Mouse (Mus musculus) midbrain, embryonic 11.5 days (tissue): ENCODE data around the gene Kif17. TPM values are rescaled to one million over a fixed set of nuclear protein-coding genes. Genes with fewer than 3 reads are reported as not detected.
"Not testable (repeated sequence)": the region's sequence is repeated elsewhere in the genome, so short reads cannot be mapped to it uniquely, and the experiment has no call there.

Experiments used
- ATAC-seq: fragments of 200-750 bp; cut with Nextera tagmentation; 2 replicates; pipeline ENCODE4 v1.8.0; 2017; ENCODE audit warnings: moderate TSS enrichment, moderate library complexity; ENCODE audit not compliant: low FRiP score
- DNase-seq: peaks from one replicate; pipeline ENCODE4 v3.0.0; 2015; ENCODE audit warnings: low spot score; ENCODE audit errors: missing footprints
- H3K27ac ChIP-seq: fragments of 300-500 bp; sonication (generic); 2 replicates; pipeline ENCODE4 v1.5.1; 2014; ENCODE audit warnings: low read depth, low read length
- H3K27me3 ChIP-seq: fragments of 300-500 bp; sonication (generic); 2 replicates; pipeline ENCODE4 v1.6.1; 2014; ENCODE audit warnings: mild to moderate bottlenecking, low read length, moderate library complexity, mixed read lengths; ENCODE audit not compliant: control insufficient read depth, insufficient read depth
- H3K36me3 ChIP-seq: fragments of 300-500 bp; sonication (generic); 2 replicates; pipeline ENCODE4 v1.6.1; 2014; ENCODE audit warnings: mild to moderate bottlenecking, low read length, moderate library complexity, mixed read lengths; ENCODE audit not compliant: control insufficient read depth, insufficient read depth
- H3K4me1 ChIP-seq: fragments of 300-500 bp; sonication (generic); 2 replicates; pipeline ENCODE4 v1.6.1; 2014; ENCODE audit warnings: low read length; ENCODE audit not compliant: control insufficient read depth, insufficient read depth
- H3K4me2 ChIP-seq: fragments of 300-500 bp; sonication (generic); 2 replicates; pipeline ENCODE4 v1.6.1; 2014; ENCODE audit warnings: mild to moderate bottlenecking, moderate library complexity
- H3K4me3 ChIP-seq: fragments of 300-500 bp; sonication (generic); 2 replicates; pipeline ENCODE4 v1.5.1; 2014; ENCODE audit warnings: low read depth, low read length
- H3K9ac ChIP-seq: fragments of 300-500 bp; sonication (generic); 2 replicates; pipeline ENCODE4 v1.6.1; 2014; ENCODE audit warnings: low read length
- H3K9me3 ChIP-seq: fragments of 300-500 bp; sonication (generic); 2 replicates; pipeline ENCODE4 v1.6.1; 2016; ENCODE audit warnings: low read length; ENCODE audit not compliant: control insufficient read depth
- WGBS: fragments of 180-500 bp; shearing (Covaris S2); extraction: QIAGEN DNeasy Blood & Tissue Kit; methylation state at CpG from one replicate; pipeline ENCODE4 v1.1.7; 2014; 5-methylcytosine and 5-hydroxymethylcytosine counted together
- polyA plus RNA-seq: library from polyadenylated mRNA; unstranded; fragments of >200 nt; fragmentation: Nextera tagmentation; extraction: Ambion mirVana; gene quantifications from 2 replicates; pipeline ENCODE4 v1.2.1, GENCODE M21; 2014

Gene Kif17
- polyA plus RNA-seq, 1 experiment from 2014 or later = 0.44 TPM

GRCm38 (mm10) chr4:138326077-138326695 lies 76.0 kb downstream of the Kif17 start, which contains the start of gene Pink1:
TSS of gene Pink1 (minus strand) at chr4:138326307.
- peaks cover 18% of the 10 kb centered on the region for H3K4me1 ChIP-seq
- H3K9ac ChIP-seq = peak within 1 kb of the TSS; percentile 85
- no peaks in the 10 kb centered on the region for H3K27me3 ChIP-seq
- H3K9me3 ChIP-seq = no peaks in the 10 kb centered on the region
- H3K36me3 ChIP-seq = no peaks in the 10 kb centered on the region
- H3K27ac ChIP-seq = peak within 1 kb of the TSS; percentile 94
- DNase-seq = peak; percentile 99
- 4% methylated on average over 41 of the region's 41 CpGs for WGBS
- peak; percentile 72 for ATAC-seq
- H3K4me2 ChIP-seq = peak within 1 kb of the TSS; percentile 73
- H3K4me3 ChIP-seq = peak within 1 kb of the TSS; percentile 82

DNA sequence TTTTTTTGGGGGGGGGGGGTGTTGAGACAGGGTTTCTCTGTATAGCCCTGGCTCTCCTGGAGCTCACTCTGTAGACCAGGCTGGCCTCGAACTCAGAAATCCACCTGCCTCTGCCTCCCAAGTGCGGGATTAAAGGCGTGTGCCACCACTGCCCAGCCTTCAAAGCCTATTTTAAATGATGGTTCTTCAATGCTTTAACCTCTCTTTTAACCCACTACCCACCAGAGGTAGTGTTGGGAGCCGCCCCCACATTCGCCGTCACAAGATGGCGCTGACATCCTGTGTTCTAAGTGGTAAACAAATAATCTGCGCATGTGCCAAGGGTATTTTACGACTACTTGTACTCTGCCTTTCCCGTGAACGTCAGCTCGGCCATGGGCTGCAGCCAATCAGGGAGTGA lies 76.9 kb downstream of the Kif17 start:
- H3K4me1 ChIP-seq = peaks cover 17% of the 10 kb centered on the region
- ATAC-seq, DNase-seq, H3K4me3 ChIP-seq, H3K27ac ChIP-seq, H3K9ac ChIP-seq, H3K9me3 ChIP-seq, H3K36me3 ChIP-seq, H3K27me3 ChIP-seq, H3K4me2 ChIP-seq: not testable (repeated sequence)
- 42% methylated on average over 7 of the region's 12 CpGs for WGBS

DNA sequence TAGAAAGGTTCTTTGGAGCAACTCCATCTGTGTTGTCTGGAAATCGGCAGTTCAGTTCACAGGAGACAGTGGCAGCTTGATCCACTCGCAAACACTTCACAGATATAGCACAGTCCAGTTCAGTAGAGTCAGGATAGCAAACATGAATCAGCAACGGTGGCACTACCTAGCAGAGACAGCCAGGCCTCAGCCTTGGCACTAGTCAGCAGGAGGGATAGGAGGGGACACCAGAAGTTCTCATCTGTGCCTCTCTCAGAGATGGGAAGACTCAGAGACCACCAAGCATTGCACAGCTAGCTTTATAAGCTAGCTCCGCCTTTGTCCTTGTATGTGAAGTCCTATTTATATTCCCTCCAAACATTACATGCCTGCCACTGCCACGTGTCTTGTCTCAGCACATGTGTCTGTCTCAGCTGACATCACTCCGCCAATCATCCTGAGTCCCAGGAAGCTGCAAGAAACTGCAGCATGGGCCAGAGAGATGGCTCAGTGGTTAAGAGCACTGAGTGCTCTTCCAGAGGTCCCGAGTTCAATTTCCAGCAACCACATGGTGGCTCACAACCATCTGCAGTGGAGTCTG lies 77.7 kb downstream of the Kif17 start:
- ATAC-seq (no peak), DNase-seq (peak; percentile 74)
- WGBS = 77% methylated on average over 7 of the region's 7 CpGs
- H3K9ac ChIP-seq = no peak overlapping the region
- no peaks in the 10 kb centered on the region for H3K9me3 ChIP-seq
- peak overlapping the region; percentile 29 for H3K4me2 ChIP-seq
- peaks cover 13% of the 10 kb centered on the region for H3K4me1 ChIP-seq
- no peak overlapping the region for H3K27ac ChIP-seq
- H3K27me3 ChIP-seq = no peaks in the 10 kb centered on the region
- H3K36me3 ChIP-seq = no peaks in the 10 kb centered on the region
- H3K4me3 ChIP-seq = peak overlapping the region; percentile 17; the same call in 1 of the 2 replicates

DNA sequence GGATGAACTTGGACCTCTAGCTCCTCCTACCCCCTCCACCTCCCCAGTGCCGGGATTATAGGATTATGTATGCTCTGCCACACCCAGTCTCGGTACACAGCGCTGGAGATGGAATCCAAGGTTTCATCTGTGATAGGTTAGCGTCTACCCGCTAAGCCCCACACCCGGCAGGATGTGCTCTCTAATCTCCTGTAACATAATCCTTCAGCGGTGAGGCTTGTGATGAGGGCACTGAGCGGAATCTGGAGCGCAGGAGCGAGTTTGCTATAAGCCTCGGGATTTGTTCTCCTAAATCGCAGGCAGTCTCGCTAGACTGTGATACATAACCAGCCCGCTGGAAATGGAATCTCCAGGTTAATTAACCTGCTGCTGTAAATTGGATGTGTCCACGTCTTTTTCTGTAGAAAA lies 80.0 kb downstream of the Kif17 start:
- peaks cover 3% of the 10 kb centered on the region; the same call in 1 of the 2 replicates for H3K4me1 ChIP-seq
- H3K27me3 ChIP-seq = no peaks in the 10 kb centered on the region
- no peaks in the 10 kb centered on the region for H3K9me3 ChIP-seq
- 17% methylated on average over 15 of the region's 15 CpGs for WGBS
- no peak overlapping the region for H3K27ac ChIP-seq
- no peak overlapping the region for H3K4me3 ChIP-seq
- ATAC-seq (no peak), DNase-seq (peak; percentile 85)
- no peaks in the 10 kb centered on the region for H3K36me3 ChIP-seq
- H3K4me2 ChIP-seq = no peak overlapping the region
- no peak overlapping the region for H3K9ac ChIP-seq

- Histone ChIP-seq H3K27me3 (no peaks in the 10 kb centered on the region), H3K9ac (no peak overlapping the region), H3K4me3 (no peak overlapping the region), H3K4me2 (no peak overlapping the region), H3K27ac (no peak overlapping the region), H3K4me1 (no peaks in the 10 kb centered on the region), H3K9me3 (no peaks in the 10 kb centered on the region), H3K36me3 (no peaks in the 10 kb centered on the region)
- WGBS = 81% methylated on average over 9 of the region's 9 CpGs
- no peak for DNase-seq
- no peak for ATAC-seq
Measured at GRCm38 (mm10) chr4:138331647-138332046, 81.4 kb downstream of the Kif17 start.

- Histone ChIP-seq H3K4me2 (no peak overlapping the region), H3K4me1 (no peaks in the 10 kb centered on the region), H3K27ac (no peak overlapping the region), H3K36me3 (no peaks in the 10 kb centered on the region), H3K9me3 (no peaks in the 10 kb centered on the region), H3K27me3 (no peaks in the 10 kb centered on the region), H3K9ac (no peak overlapping the region), H3K4me3 (no peak overlapping the region)
- WGBS = 81% methylated on average over 4 of the region's 4 CpGs
- no peak for DNase-seq
- ATAC-seq = no peak
Measured at GRCm38 (mm10) chr4:138333135-138333534, 82.9 kb downstream of the Kif17 start.

GRCm38 (mm10) chr4:138335036-138335435 lies 84.8 kb downstream of the Kif17 start:
- ATAC-seq (no peak), DNase-seq (peak; percentile 21)
- Histone ChIP-seq H3K27ac (no peak overlapping the region), H3K27me3 (no peaks in the 10 kb centered on the region), H3K4me3 (no peak overlapping the region), H3K36me3 (no peaks in the 10 kb centered on the region), H3K9ac (no peak overlapping the region), H3K4me2 (no peak overlapping the region), H3K4me1 (no peaks in the 10 kb centered on the region), H3K9me3 (no peaks in the 10 kb centered on the region)
- 85% methylated on average over 12 of the region's 12 CpGs for WGBS

- H3K9me3 ChIP-seq = no peaks in the 10 kb centered on the region
- DNase-seq = no peak
- H3K27me3 ChIP-seq = no peaks in the 10 kb centered on the region
- H3K9ac ChIP-seq = no peak overlapping the region
- no peaks in the 10 kb centered on the region for H3K36me3 ChIP-seq
- ATAC-seq = no peak
- 85% methylated on average over 6 of the region's 6 CpGs for WGBS
- no peak overlapping the region for H3K4me2 ChIP-seq
- no peaks in the 10 kb centered on the region for H3K4me1 ChIP-seq
- H3K4me3 ChIP-seq = no peak overlapping the region
- H3K27ac ChIP-seq = no peak overlapping the region
Measured at GRCm38 (mm10) chr4:138335648-138336047, 85.4 kb downstream of the Kif17 start.

DNA sequence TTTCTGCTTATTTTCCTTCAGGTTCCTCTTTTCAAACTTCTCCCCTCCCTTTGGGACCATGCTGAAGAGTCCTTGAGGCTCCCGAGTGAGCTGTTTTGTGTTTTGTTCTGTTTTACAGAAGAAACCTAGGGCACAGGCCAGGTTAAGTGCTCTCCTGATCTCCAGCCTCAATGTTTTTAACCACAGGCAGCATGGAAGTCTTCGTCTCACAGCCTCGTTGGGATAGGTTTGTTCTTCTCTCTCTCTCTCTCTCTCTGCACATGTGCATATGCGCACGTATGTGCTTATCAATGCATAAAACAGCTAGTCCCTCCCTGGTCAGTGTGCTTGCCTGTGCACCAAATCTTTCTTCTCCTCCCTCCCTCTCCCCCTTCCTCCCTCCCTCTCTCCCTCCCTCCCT lies 86.6 kb downstream of the Kif17 start:
- H3K9ac ChIP-seq = no peak overlapping the region
- ATAC-seq (no peak), DNase-seq (no peak)
- no peak overlapping the region for H3K4me3 ChIP-seq
- no peaks in the 10 kb centered on the region for H3K27me3 ChIP-seq
- no peaks in the 10 kb centered on the region for H3K9me3 ChIP-seq
- H3K36me3 ChIP-seq = no peaks in the 10 kb centered on the region
- no peaks in the 10 kb centered on the region for H3K4me1 ChIP-seq
- H3K27ac ChIP-seq = no peak overlapping the region
- no peak overlapping the region for H3K4me2 ChIP-seq
- WGBS = 79% methylated on average over 5 of the region's 5 CpGs
